In genomic region chr7:51759536-51760153, GRCm38 (mm10) we compare ENCODE assay signal across 25 mouse cellular contexts.
DNase-seq lines count a peak whose midpoint lies in the region; ATAC-seq and TF ChIP-seq lines count a peak whose summit lies in the region.
"Had no signal": no experiment of that assay in that cellular context is flagged by ENCODE, and none has a peak within 500 bp of the region (broad histone marks: within the 10 kb centered on the region; RNA-seq: fewer than 3 reads in every experiment).

No protein-coding gene starts in this region.

- 0 out of 2 replicates have a peak, but pooled peaks cover 6% of the 10 kb centered on the region for H3K4me1 ChIP-seq in forebrain, postnatal 0 days (ENCODE audit: insufficient read depth)
- H3K4me1 ChIP-seq in forebrain, embryonic 11.5 days (replicated peaks; ENCODE audit: control insufficient read depth, insufficient read depth, low read length), result no peaks in the 10 kb centered on the region
- peaks cover 10% of the 10 kb centered on the region for H3K4me1 ChIP-seq in limb, embryonic 12.5 days (replicated peaks)
- H3K4me1 ChIP-seq in limb, embryonic 10.5 days, result no peaks in the 10 kb centered on the region
- H3K4me1 ChIP-seq in limb, embryonic 13.5 days, result peaks cover 25% of the 10 kb centered on the region
- H3K4me1 ChIP-seq in lung, postnatal 0 days (ENCODE audit: insufficient read depth, low read depth, low read length), result no peaks in the 10 kb centered on the region
- H3K4me1 ChIP-seq in hindbrain, embryonic 12.5 days, result peaks cover 1% of the 10 kb centered on the region; the same call in 1 of the 2 replicates
- H3K4me1 ChIP-seq: embryonic facial prominence, embryonic 12.5 days; forebrain, embryonic 10.5 days; intestine, embryonic 15.5 days had no signal

- no peak overlapping the region for H3K4me3 ChIP-seq in forebrain, postnatal 0 days (ENCODE audit: low read depth, low read length)
- no peak overlapping the region for H3K4me3 ChIP-seq in forebrain, embryonic 11.5 days (ENCODE audit: low read depth, low read length)
- no peak overlapping the region for H3K4me3 ChIP-seq in limb, embryonic 12.5 days (replicated peaks)
- H3K4me3 ChIP-seq in limb, embryonic 10.5 days, result no peak overlapping the region
- no peak overlapping the region for H3K4me3 ChIP-seq in limb, embryonic 13.5 days
- no peak overlapping the region for H3K4me3 ChIP-seq in lung, postnatal 0 days (ENCODE audit: low read depth, low read length)
- no peak overlapping the region for H3K4me3 ChIP-seq in hindbrain, embryonic 12.5 days
- H3K4me3 ChIP-seq: embryonic facial prominence, embryonic 12.5 days; forebrain, embryonic 10.5 days; gastrocnemius, adult 2 months; hindbrain, embryonic 13.5 days; intestine, embryonic 15.5 days had no signal

- no peaks in the 10 kb centered on the region for H3K27me3 ChIP-seq in forebrain, postnatal 0 days (ENCODE audit: insufficient read depth, low read length)
- no peaks in the 10 kb centered on the region for H3K27me3 ChIP-seq in forebrain, embryonic 11.5 days (ENCODE audit: control insufficient read depth, insufficient read depth, low read length)
- H3K27me3 ChIP-seq in limb, embryonic 12.5 days, result no peaks in the 10 kb centered on the region
- no peaks in the 10 kb centered on the region for H3K27me3 ChIP-seq in limb, embryonic 10.5 days (ENCODE audit: low read depth, poor library complexity, severe bottlenecking)
- H3K27me3 ChIP-seq in limb, embryonic 13.5 days, result no peaks in the 10 kb centered on the region
- H3K27me3 ChIP-seq in lung, postnatal 0 days (replicated peaks; ENCODE audit: insufficient read depth, low read length), result no peaks in the 10 kb centered on the region
- H3K27me3 ChIP-seq in hindbrain, embryonic 12.5 days, result peaks cover 7% of the 10 kb centered on the region
- H3K27me3 ChIP-seq: CH12.LX; embryonic facial prominence, embryonic 12.5 days; intestine, embryonic 15.5 days had no signal

- no peak overlapping the region for H3K4me2 ChIP-seq in forebrain, postnatal 0 days (ENCODE audit: low read depth)
- no peak overlapping the region for H3K4me2 ChIP-seq in forebrain, embryonic 11.5 days (ENCODE audit: low read depth, low read length, severe bottlenecking)
- H3K4me2 ChIP-seq in limb, embryonic 12.5 days, result no peak overlapping the region
- H3K4me2 ChIP-seq in limb, embryonic 13.5 days (replicated peaks), result peak overlapping the region; percentile 7; the same call in 1 of the 2 replicates
- H3K4me2 ChIP-seq in lung, postnatal 0 days (replicated peaks; ENCODE audit: low read depth, low read length), result no peak overlapping the region
- H3K4me2 ChIP-seq in hindbrain, embryonic 12.5 days (replicated peaks), result no peak overlapping the region
- H3K4me2 ChIP-seq: embryonic facial prominence, embryonic 12.5 days; heart, embryonic 11.5 days; hindbrain, embryonic 13.5 days; intestine, embryonic 15.5 days had no signal

- no peaks in the 10 kb centered on the region for H3K9me3 ChIP-seq in forebrain, postnatal 0 days (ENCODE audit: low read length)
- H3K9me3 ChIP-seq in forebrain, embryonic 11.5 days (ENCODE audit: control insufficient read depth, low read length), result no peaks in the 10 kb centered on the region
- H3K9me3 ChIP-seq in limb, embryonic 12.5 days, result no peaks in the 10 kb centered on the region
- no peaks in the 10 kb centered on the region for H3K9me3 ChIP-seq in limb, embryonic 10.5 days (replicated peaks)
- H3K9me3 ChIP-seq in limb, embryonic 13.5 days, result no peaks in the 10 kb centered on the region
- H3K9me3 ChIP-seq in lung, postnatal 0 days (ENCODE audit: low read length), result no peaks in the 10 kb centered on the region
- no peaks in the 10 kb centered on the region for H3K9me3 ChIP-seq in hindbrain, embryonic 12.5 days (replicated peaks)
- H3K9me3 ChIP-seq: embryonic facial prominence, embryonic 12.5 days; forebrain, embryonic 10.5 days; G1E; hindbrain, embryonic 13.5 days; intestine, embryonic 15.5 days had no signal

- H3K36me3 ChIP-seq in forebrain, postnatal 0 days (ENCODE audit: insufficient read depth), result no peaks in the 10 kb centered on the region
- no peaks in the 10 kb centered on the region for H3K36me3 ChIP-seq in forebrain, embryonic 11.5 days (ENCODE audit: control insufficient read depth, insufficient read depth, low read length)
- H3K36me3 ChIP-seq in limb, embryonic 12.5 days, result no peaks in the 10 kb centered on the region
- H3K36me3 ChIP-seq in limb, embryonic 10.5 days, result no peaks in the 10 kb centered on the region
- no peaks in the 10 kb centered on the region for H3K36me3 ChIP-seq in limb, embryonic 13.5 days
- H3K36me3 ChIP-seq in lung, postnatal 0 days (ENCODE audit: insufficient read depth, low read length), result no peaks in the 10 kb centered on the region
- H3K36me3 ChIP-seq in hindbrain, embryonic 12.5 days, result no peaks in the 10 kb centered on the region
- H3K36me3 ChIP-seq: embryonic facial prominence, embryonic 12.5 days; forebrain, embryonic 10.5 days; G1E; hindbrain, embryonic 13.5 days; intestine, embryonic 15.5 days had no signal

- TF ChIP-seq CTCF in forebrain, postnatal 0 days (IDR thresholded peaks at IDR 0.05; ENCODE audit: low read depth), result no peak
- TF ChIP-seq CTCF in lung, postnatal 0 days (IDR thresholded peaks at IDR 0.05), result no peak

- no peak overlapping the region for H3K9ac ChIP-seq in forebrain, postnatal 0 days
- no peak overlapping the region for H3K9ac ChIP-seq in forebrain, embryonic 11.5 days (ENCODE audit: low read length)
- no peak overlapping the region for H3K9ac ChIP-seq in limb, embryonic 12.5 days (replicated peaks)
- no peak overlapping the region for H3K9ac ChIP-seq in limb, embryonic 13.5 days
- H3K9ac ChIP-seq in lung, postnatal 0 days (replicated peaks; ENCODE audit: low read depth), result no peak overlapping the region
- no peak overlapping the region for H3K9ac ChIP-seq in hindbrain, embryonic 12.5 days
- H3K9ac ChIP-seq: embryonic facial prominence, embryonic 12.5 days; hindbrain, embryonic 13.5 days; intestine, embryonic 15.5 days had no signal

- ATAC-seq in forebrain, postnatal 0 days, result peak; percentile 67; the same call in 1 of the 2 replicates
- no peak for ATAC-seq in forebrain, embryonic 11.5 days (replicated peaks; ENCODE audit: low FRiP score)
- ATAC-seq in limb, embryonic 12.5 days (ENCODE audit: insufficient number of reproducible peaks, insufficient read depth, low FRiP score, low TSS enrichment, low read depth), result no peak
- peak; percentile 92 for ATAC-seq in limb, embryonic 13.5 days (ENCODE audit: low FRiP score, low read depth)
- ATAC-seq in lung, postnatal 0 days, result no peak
- no peak for ATAC-seq in hindbrain, embryonic 12.5 days (ENCODE audit: low FRiP score)
- ATAC-seq: forebrain, embryonic 14.5 days; hindbrain, embryonic 16.5 days; intestine, embryonic 15.5 days had no signal

- peak; percentile 53 for DNase-seq in forebrain, postnatal 0 days
- no peak for DNase-seq in forebrain, embryonic 11.5 days (ENCODE audit: low spot score)
- DNase-seq in limb, embryonic 10.5 days (ENCODE audit: low spot score), result no peak
- DNase-seq in telencephalon, adult 2 months (ENCODE audit: low read depth, low spot score), result peak; percentile 33
- no peak for DNase-seq in lung, postnatal 0 days (ENCODE audit: low spot score)
- DNase-seq: adrenal gland, adult 2 months; adrenal gland, postnatal 14 days; B cell, adult 2 months; cerebellum, adult 11-12 months; cerebellum, adult 8-10 months; cerebellum, postnatal 14 days; gastrocnemius, adult 2 months; gastrocnemius, postnatal 14 days had no signal

- H3K27ac ChIP-seq in forebrain, postnatal 0 days (ENCODE audit: low read depth, low read length), result no peak overlapping the region; the same call in 1 of the 2 replicates
- H3K27ac ChIP-seq in forebrain, embryonic 11.5 days (ENCODE audit: low read depth, low read length), result no peak overlapping the region
- H3K27ac ChIP-seq in limb, embryonic 12.5 days, result peak overlapping the region; percentile 60
- no peak overlapping the region for H3K27ac ChIP-seq in limb, embryonic 10.5 days
- H3K27ac ChIP-seq in limb, embryonic 13.5 days, result peak overlapping the region; percentile 59; the same call in 1 of the 2 replicates
- H3K27ac ChIP-seq in lung, postnatal 0 days (ENCODE audit: low read length), result no peak overlapping the region
- no peak overlapping the region for H3K27ac ChIP-seq in hindbrain, embryonic 12.5 days
- H3K27ac ChIP-seq: embryonic facial prominence, embryonic 12.5 days; forebrain, embryonic 10.5 days; gastrocnemius, adult 2 months; hindbrain, embryonic 13.5 days; intestine, embryonic 15.5 days had no signal

- 53% methylated on average over 3 of the region's 3 CpGs for WGBS in forebrain, postnatal 0 days
- 86% methylated on average over 3 of the region's 3 CpGs for WGBS in forebrain, embryonic 11.5 days
- 45% methylated on average over 3 of the region's 3 CpGs for WGBS in limb, embryonic 12.5 days
- 87% methylated on average over 3 of the region's 3 CpGs for WGBS in limb, embryonic 10.5 days
- 26% methylated on average over 3 of the region's 3 CpGs for WGBS in limb, embryonic 13.5 days
- 64% methylated on average over 3 of the region's 3 CpGs for WGBS in lung, postnatal 0 days
- 77% methylated on average over 3 of the region's 3 CpGs for WGBS in hindbrain, embryonic 12.5 days

- TF ChIP-seq EP300 in lung, postnatal 0 days (IDR thresholded peaks at IDR 0.05), result no peak

Comparison
In these comparisons a context has a peak if more than half of its experiments do, and no peak if none do; other contexts are left out.
1. ATAC-seq: peak in forebrain, postnatal 0 days (single experiment) and limb, embryonic 13.5 days (single experiment); none in forebrain, embryonic 11.5 days (single experiment), limb, embryonic 12.5 days (single experiment), lung, postnatal 0 days (single experiment) and hindbrain, embryonic 12.5 days (single experiment).
2. DNase-seq: peak in forebrain, postnatal 0 days (single experiment) and telencephalon, adult 2 months (single experiment); none in forebrain, embryonic 11.5 days (single experiment), limb, embryonic 10.5 days (single experiment) and lung, postnatal 0 days (single experiment).
3. H3K27ac ChIP-seq: peak in limb, embryonic 12.5 days (single experiment) and limb, embryonic 13.5 days (single experiment); none in forebrain, postnatal 0 days (single experiment), forebrain, embryonic 11.5 days (single experiment), limb, embryonic 10.5 days (single experiment), lung, postnatal 0 days (single experiment) and hindbrain, embryonic 12.5 days (single experiment).